Mouse (Mus musculus): ENCODE measurements around the gene Zdhhc6.

Zdhhc6 gene

GRCm38 (mm10) chr19:55300525-55300924, 15.3 kb downstream of the Zdhhc6 start:
- in situ Hi-C loops (cut with MboI): no loop called here

DNA sequence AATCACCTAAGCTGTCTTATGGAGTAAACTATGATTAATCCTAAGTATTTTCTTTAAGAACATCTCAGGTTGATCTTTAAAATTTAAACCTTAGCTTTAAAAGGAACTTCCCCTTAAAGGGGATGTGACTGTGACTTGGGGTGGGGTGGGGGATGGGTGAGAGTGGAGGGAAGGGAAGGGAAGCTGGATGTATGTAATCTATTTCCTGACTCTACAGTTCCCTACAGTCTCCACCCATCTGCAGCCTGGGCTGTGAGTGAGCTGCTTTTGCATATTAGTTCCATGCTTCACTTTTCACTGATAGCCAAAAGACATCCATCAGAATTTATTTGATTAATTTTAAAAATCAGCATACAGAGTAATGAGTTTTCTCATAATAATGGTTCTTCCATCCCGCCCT, 16.5 kb downstream of the Zdhhc6 start:
- in situ Hi-C loops (cut with MboI): no loop called here

- in situ Hi-C loops (cut with MboI): no loop called here
Measured at GRCm38 (mm10) chr19:55297961-55298360, 17.9 kb downstream of the Zdhhc6 start.

DNA sequence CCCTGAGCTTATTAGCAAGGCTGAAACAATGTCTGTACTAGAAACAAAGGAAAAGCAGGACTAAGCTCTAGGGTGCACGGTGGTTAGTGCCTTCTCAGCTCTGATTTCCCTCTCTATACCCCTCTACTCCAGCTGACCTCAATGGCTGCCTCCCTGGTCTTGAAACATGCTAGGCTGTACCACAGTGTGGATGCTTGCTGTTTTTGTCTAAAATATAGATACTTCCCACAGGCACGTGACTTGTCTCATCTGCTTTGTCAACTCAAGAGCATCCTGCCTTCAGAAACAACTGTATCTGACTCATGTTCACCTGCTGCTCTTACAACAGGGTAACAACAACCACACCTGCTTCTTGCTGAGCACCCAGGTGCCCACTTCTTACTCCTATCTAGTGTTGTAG, 18.3 kb downstream of the Zdhhc6 start:
- in situ Hi-C loops (cut with MboI): no loop called here

- in situ Hi-C loops (cut with MboI): no loop called here
Measured at GRCm38 (mm10) chr19:55296301-55296700, 19.5 kb downstream of the Zdhhc6 start.

GRCm38 (mm10) chr19:55295556-55295955, 20.3 kb downstream of the Zdhhc6 start:
- in situ Hi-C loops (cut with MboI): no loop called here

- in situ Hi-C loops (cut with MboI): no loop called here
Measured at GRCm38 (mm10) chr19:55295075-55295474, 20.8 kb downstream of the Zdhhc6 start.

DNA sequence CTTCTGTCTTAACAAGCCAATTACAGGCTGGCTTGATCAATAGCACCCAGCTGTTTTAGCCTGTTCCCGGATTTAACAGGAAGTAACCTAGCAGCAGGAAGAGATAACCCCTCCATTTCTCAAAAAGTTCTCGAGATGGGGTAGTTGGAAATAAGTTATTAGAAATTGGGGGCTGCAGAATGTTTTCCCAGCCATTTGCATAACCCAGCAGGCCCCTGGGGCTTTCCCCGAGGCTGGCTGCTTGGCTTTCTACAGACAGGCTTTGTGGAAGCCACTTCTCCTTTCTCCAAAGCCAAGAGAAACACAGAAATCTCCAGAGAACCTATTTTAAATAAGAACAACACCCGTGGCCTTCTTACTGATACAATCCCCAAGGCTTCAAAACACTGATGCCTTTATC, 22.7 kb downstream of the Zdhhc6 start:
- in situ Hi-C loops (cut with MboI): no loop called here

DNA sequence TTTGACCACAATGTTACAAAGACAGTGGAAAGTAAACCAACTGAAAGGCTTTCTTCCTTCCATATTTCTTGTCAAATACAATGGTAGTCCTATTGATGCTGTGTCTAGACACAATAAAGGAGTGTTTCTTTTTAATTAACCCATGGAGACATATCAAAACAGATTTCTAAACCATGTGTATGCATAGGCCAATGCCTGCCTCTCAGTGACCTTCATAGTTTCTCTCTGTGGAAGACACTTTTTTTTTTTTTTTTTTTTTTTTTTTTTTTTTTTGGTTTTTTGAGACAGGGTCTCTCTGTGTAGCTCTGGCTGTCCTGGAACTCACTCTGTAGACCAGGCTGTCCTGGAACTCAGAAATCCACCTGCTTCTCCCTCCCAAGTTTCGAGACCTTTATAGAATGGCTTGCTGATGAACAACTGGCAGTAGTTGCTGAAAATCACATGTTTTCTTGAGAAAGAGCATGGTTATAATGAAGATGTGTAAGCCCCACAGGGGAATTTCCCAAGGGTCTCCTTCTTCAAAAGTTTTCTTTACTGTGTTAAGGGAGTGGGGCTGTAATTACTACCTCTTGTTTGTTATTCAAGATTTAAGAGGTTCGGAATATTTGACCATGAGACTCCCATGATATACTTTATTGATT, 23.5 kb downstream of the Zdhhc6 start:
- in situ Hi-C loops (cut with MboI): no loop called here

DNA sequence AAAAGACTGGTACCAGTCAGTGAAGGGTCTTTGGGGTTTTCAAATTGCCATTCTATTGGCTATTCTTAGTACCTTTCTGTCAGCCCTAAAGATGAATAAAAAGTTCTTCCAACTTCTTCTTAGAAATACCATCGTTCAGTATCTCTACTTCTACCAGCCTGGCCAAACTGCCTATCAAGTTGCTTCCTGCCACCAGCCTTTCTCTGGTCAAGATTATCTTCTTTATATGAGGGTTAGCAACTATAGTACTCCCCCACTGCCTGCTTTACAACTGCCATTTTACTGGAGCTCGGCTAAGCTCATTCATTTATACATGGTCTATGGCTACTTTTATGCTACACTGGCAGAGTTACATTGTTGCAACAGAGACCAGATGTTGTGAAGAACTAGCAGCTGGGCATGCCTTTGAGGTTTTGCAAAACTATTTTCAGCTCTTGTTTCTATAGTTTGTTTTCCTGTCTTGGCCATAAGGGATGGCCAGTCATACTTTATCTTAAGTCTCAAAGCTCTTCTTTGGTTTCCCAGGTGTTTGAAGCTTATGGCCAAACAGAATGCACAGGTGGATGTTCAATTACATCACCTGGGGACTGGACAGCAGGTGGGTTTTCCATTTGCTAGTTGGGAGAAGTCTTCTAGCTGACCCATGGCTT, 25.1 kb downstream of the Zdhhc6 start:
- in situ Hi-C loops (cut with MboI): no loop called here

- in situ Hi-C loops (cut with MboI): no loop called here
Measured at GRCm38 (mm10) chr19:55288974-55289373, 26.9 kb downstream of the Zdhhc6 start.

- in situ Hi-C loops (cut with MboI): no loop called here
Measured at GRCm38 (mm10) chr19:55286034-55286433, 29.8 kb downstream of the Zdhhc6 start.

DNA sequence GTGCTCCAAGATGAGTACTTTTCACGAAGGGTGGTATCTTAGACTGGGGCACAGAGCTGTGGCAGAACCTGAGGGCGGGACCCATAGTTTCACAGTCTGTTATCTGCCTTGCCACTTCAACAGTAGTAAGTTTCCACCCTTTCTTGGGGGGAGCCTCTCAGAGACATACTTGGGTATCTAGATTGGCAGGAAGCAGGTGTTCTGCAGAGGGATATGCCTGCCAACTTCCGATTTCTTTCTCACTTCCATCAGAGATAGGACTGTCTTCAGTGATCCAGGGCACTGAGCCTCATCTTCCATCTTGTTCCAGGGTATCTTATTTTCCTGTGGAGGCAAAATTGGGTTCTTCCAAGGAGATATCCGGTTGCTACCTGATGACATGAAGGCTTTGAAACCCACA, 31.7 kb downstream of the Zdhhc6 start:
- in situ Hi-C loops (cut with MboI): no loop called here

GRCm38 (mm10) chr19:55276770-55277169, 39.1 kb downstream of the Zdhhc6 start:
- in situ Hi-C loops (cut with MboI): no loop called here

GRCm38 (mm10) chr19:55276100-55276499, 39.7 kb downstream of the Zdhhc6 start:
- in situ Hi-C loops (cut with MboI): no loop called here

- in situ Hi-C loops (cut with MboI): no loop called here
Measured at GRCm38 (mm10) chr19:55273340-55273739, 42.5 kb downstream of the Zdhhc6 start.

DNA sequence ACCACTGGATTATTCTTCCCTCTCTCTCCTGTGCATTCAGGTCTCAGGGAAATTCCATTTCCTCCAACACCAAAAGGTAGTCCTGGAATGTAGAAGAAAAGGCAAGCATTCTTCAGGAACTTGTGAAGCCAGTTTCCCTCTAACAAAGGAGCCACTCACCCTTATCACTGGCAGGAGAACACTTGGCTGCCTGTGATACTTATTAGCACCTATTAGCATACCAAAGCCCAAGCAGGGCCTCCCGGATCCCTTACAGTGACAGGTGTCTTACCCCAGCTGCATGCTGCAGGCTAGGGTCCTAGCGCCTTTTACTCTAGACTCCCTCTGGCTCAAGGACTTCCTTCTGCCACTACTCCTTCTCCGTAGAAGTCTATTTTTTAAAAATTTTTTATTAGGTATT, 44.4 kb downstream of the Zdhhc6 start:
- in situ Hi-C loops (cut with MboI): no loop called here

- in situ Hi-C loops (cut with MboI): no loop called here
Measured at GRCm38 (mm10) chr19:55269051-55269450, 46.8 kb downstream of the Zdhhc6 start.

- in situ Hi-C loops (cut with MboI): no loop called here
Measured at GRCm38 (mm10) chr19:55268150-55268549, 47.7 kb downstream of the Zdhhc6 start.

DNA sequence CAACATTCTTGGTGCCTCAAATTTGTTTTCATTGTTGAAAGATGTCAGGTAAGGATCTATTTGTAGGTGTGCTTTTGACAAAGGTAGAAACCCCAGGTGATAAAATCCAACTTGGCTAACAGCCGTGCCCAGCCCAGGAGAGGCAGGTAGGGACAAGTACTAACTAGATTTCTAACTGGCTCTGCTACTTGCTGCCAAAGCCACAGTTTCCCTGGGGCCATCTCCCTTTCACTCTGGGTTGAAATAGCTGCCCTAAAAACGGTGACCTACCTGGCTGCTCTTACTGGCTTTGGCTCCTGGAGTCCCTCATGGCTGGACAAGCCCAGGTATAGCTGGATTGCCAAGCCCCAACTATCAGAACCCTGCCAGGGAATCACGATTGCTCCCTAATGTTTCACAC, 49.0 kb downstream of the Zdhhc6 start:
- in situ Hi-C loops (cut with MboI): no loop called here

DNA sequence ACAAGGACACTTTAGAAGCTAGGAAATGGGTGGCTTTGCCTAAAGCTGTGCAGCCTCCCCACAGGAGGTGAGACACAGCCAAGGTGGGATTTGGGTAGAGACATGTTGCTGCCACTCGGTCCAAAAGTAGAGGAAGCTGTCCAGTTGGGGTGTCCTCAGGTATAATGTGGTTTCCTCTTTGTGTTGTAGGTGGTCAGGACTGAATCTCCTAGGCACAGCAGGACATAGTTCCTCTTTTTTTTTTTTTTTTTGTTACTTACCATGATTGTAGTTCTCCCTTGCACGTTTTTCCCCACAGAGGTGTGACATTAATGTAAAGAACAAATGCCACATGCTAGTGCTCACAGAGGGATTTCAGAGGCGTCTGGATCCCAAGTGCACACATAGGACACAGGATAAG, 50.6 kb downstream of the Zdhhc6 start:
- in situ Hi-C loops (cut with MboI): no loop called here

GRCm38 (mm10) chr19:55260389-55261184, 55.2 kb downstream of the Zdhhc6 start:
- in situ Hi-C loops (cut with MboI): no loop called here

DNA sequence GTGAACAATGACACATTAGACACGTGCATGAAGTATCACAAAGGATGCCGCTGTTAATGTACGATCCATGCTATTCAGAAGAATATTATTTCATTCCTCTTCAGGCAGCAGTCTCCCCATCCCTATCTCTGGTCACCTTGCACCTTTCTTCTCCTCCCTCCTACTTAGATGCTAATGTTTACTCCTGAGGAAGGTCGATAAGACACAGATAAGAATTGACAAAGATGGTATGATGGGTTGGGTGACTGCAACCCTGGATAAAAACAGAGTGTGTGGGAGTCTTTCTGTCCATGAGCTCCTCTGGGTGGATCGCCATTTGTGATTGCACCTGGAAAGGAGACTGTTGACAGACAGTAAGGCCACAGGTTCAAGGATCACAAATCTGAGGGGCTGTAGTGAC, 57.3 kb downstream of the Zdhhc6 start:
- in situ Hi-C loops (cut with MboI): no loop called here
